Mouse (Mus musculus) activated CD4-positive, CD25-positive, alpha-beta regulatory T cell, adult 4 months (primary cell): ENCODE measurements around the gene Eif4e. TPM values are rescaled to one million over a fixed set of nuclear protein-coding genes. Genes with fewer than 3 reads are reported as not detected.
"Not testable (repeated sequence)": the region's sequence is repeated elsewhere in the genome, so short reads cannot be mapped to it uniquely, and the experiment has no call there.

Experiments
- ATAC-seq: one replicate; pipeline ENCODE4 v1.8.0; 2017
- polyA plus RNA-seq, 2 experiments: library from polyadenylated mRNA; unstranded; fragments of 100-300 nt; shearing (Covaris generic); gene quantifications; one replicate each; pipeline ENCODE4 v1.2.1; 2017

Gene Eif4e
- polyA plus RNA-seq, 2 experiments from 2014 or later, result 246 to 346 TPM

GRCm38 (mm10) chr3:138519218-138519617 lies 6.8 kb upstream of the Eif4e start:
- no peak for ATAC-seq

DNA sequence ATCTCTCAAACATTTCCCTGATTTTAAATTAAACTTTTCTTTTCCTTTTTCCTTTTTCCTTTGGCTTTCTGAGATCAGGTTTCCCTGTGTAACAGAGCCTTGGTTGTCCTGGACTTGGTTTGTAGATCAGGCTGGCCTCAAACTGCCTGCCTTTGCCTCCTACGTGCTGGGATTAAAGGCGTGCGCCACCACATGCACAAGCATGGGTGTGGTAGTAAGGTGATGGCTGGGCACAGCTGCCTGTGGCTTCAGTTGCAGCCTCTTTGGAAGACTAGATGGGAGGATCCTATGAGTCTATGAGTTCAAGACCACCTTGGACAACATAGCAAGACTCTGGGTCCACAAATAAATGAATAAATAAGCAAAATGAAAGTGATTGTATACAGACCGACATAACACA lies 2.0 kb upstream of the Eif4e start:
- no peak for ATAC-seq

DNA sequence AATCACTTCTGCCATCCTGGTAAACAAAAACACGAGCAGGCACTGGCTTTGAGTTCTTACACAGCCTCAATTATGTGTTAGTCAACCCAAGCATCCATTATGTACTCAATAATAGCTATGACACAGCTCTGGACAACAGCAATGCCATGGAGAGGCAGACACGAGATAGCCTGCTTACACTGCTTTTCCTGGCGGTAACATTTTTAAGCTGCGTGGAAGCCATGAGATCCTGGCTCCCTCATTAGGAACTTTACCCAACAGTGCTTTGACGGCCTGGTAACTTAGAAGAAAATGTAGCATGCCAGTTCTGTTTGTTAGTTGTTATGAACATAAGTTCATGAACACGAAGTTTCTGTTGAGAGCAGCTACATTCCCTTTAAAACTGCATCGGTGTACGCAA lies 485 bp upstream of the Eif4e start:
- ATAC-seq, result no peak

GRCm38 (mm10) chr3:138526916-138527666 lies 1.1 kb downstream of the Eif4e start:
- peak; percentile 94 for ATAC-seq

DNA sequence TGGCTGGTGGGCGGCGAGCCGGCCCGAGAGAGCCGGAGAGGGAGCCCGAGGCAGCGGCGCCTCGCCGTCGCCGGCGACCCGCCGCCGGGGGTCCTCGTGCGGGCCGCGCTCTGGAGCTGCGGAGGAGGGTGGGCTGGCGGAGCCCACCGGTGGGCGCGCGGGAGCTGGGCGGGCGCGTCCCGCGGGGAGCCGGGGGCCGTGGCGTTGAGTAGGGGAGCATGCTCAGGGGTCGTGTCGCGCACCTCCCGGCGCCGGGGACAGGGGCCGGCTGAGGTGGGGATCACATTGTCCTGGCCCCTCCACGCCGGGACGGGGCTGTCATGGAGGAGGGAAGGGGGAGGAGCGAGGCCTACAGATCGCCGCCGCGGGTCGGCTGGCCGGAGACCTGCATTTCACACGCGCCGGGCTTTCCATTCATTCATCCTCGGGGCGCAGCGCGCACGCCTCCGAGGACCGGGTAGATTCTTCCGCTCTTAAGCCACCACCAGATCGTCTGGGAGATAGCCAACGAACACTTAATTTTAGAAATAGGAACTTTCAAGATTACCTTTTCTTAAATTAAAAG lies 1.8 kb downstream of the Eif4e start:
- peak; percentile 6 for ATAC-seq

- ATAC-seq, result no peak
These were observed 2.3 kb downstream of the Eif4e start for GRCm38 (mm10) chr3:138528265-138528664.

GRCm38 (mm10) chr3:138530578-138531478 lies 4.8 kb downstream of the Eif4e start:
- ATAC-seq, result no peak

DNA sequence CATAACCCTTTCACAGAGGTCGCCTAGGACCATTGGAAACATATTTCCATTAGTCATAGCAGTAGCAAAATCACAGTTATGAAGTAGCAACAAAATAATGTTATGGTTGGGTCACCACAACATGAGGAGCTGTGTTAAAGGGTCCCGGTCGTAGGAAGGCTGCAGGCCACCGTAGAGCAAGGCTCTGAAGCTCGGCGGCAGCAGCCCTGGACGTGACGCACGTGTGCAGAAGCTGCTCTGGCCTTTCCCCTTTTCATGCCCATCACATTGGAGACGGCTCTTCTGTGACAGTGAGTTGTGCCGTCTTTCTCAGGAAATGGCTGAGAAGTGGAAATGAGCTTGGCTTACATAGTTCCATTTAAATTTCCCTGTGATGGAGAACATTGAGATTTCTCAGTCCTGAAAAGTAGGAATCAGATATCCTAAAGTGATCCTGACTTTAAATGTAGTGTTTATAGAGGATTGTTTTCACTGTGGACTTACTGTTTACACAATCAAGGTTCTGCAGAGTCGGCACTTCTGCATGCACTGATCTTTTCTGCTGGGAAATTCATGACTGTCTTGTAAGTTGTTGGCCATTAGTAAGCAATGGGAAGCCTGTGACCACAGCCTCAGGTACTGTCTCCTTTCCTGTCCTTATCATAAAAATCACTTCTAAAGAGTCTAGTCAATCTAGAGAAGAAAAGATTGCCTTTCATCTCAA lies 5.7 kb downstream of the Eif4e start:
- no peak for ATAC-seq

DNA sequence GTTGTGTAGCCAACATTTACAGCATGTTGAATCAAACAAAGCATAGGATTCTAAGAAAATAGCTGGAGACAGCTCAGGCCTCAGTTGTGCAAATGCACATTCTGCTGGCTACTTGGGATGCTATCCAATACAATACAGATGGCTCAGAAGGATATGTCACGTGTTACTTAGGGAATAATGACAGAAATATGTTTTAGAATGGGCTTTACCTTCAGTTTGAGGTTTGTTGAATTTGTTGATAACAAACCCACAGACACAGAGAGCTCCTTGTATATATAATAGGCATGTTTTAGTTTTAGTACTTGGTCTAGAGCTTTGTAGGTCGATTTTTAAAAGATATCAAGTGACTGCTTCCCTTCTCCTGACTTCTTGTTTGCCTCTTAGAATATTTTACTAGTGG lies 6.8 kb downstream of the Eif4e start:
- ATAC-seq, result no peak

- ATAC-seq, result no peak
These were observed 10.1 kb downstream of the Eif4e start for GRCm38 (mm10) chr3:138536031-138536430.

GRCm38 (mm10) chr3:138542621-138543020 lies 16.6 kb downstream of the Eif4e start:
- peak; percentile 73 for ATAC-seq

- no peak for ATAC-seq
These were observed 18.1 kb downstream of the Eif4e start for GRCm38 (mm10) chr3:138544117-138544516.

GRCm38 (mm10) chr3:138546678-138547077 lies 20.7 kb downstream of the Eif4e start:
- ATAC-seq, result no peak

GRCm38 (mm10) chr3:138549045-138549444 lies 23.1 kb downstream of the Eif4e start:
- ATAC-seq, result no peak

GRCm38 (mm10) chr3:138550336-138551123 lies 24.6 kb downstream of the Eif4e start:
- no peak for ATAC-seq

GRCm38 (mm10) chr3:138555279-138555678 lies 29.3 kb downstream of the Eif4e start:
- not testable (repeated sequence) for ATAC-seq

DNA sequence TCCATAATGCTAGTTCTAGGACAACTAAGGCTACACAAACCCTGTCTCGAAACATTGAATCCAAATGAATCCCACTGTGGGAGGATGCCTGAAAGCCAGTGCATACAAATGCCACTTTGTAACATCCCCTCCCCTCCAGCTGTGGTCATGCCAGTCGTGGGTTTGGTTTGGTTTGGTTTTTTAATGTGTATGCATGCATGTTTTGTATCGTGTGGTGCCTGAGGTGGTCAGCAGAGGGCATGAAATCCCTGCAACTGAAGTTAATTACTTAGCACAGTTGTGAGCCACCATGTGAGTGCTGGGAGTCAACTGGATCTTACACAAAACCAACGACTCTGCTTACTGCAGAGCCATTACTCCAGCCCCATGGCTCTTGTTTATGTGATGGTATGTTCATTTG lies 32.5 kb downstream of the Eif4e start:
- no peak for ATAC-seq

- ATAC-seq, result no peak
These were observed 34.3 kb downstream of the Eif4e start for GRCm38 (mm10) chr3:138560242-138560641.

DNA sequence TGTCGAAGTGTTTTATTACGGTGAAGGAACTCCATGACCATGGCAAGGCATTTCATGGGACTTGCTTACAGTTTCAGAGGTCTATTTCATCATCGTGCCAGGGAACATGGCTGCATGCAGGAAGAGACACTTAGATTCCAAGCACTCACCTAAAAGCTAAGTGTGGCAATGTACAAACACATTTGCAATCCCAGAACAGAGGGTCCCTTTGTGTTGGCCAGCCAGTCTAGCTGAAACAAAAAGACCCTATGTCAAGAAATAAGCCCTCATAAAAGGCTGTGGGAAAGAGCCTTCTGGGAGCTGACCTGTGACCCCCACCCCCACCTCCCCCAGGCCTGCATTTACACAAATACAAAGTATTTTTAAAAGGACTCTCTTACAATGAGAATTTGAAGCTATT lies 34.9 kb downstream of the Eif4e start:
- no peak for ATAC-seq

DNA sequence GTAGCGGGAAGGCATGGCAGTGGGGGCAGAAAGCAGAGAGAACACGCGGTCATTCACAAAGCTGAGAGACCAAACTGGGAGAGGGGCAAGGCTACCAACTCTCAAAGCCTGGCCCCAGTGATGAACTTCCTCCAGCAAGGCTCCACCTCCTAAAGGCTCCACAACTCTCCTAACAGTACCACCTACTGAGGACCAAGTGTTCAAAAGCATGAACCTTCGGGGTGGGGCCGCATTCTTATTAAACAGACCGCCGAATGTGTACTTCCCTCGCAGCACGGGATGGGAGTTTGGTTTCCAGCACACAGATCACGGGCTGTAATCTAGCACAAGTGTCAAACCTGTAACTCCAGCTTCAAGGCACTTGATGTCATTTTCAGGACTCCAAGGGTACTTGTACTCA lies 52.9 kb downstream of the Eif4e start:
- ATAC-seq, result no peak

GRCm38 (mm10) chr3:138586213-138586612 lies 60.2 kb downstream of the Eif4e start:
- ATAC-seq, result no peak

GRCm38 (mm10) chr3:138587137-138587536 lies 61.2 kb downstream of the Eif4e start:
- ATAC-seq, result no peak
